Mouse (Mus musculus): ENCODE results near the gene Gabpb1.

The Gabpb1 gene

GRCm38 (mm10) chr2:126593831-126594610 is 82.1 kb downstream of the Gabpb1 start:
- DNase-seq (ENCODE audit: low spot score), result peak; percentile 78

DNA sequence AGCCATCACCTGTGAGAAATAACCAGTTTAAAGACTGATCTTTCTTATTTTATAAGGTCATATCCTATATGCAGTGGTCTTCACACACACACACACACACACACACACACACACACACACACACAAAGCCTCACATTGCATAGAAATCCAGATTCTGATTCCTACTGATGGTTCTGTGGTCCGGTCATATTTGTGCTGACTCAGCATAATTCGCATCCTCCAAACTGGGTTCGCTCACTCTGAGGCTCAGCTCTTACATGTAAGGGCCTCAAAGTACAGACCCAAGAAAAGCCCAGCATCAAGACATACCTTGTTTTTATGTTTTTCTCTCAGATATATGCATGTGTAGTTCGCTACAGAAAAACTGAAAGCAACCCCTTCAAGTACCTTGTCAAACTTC is 84.8 kb downstream of the Gabpb1 start:
- DNase-seq (ENCODE audit: low spot score), result no peak

DNA sequence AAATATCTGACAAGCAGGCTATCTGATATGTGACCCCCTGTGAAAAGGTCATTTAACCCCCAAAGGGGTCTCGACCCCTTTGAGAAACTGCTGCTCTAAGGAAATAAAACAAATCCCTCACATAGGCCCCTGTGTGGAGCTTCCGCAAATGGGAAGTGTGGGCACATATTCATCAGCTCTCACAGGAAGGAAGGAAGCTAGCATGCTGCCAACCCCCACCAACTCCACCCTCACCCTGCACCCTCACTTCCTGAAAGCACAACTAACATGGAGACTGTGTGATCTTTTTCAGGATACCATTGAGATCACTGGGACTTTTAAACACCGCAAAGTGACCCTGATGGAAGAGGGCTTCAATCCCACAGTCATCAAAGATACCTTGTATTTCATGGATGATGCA is 88.7 kb downstream of the Gabpb1 start:
- DNase-seq (ENCODE audit: low spot score), result no peak

DNA sequence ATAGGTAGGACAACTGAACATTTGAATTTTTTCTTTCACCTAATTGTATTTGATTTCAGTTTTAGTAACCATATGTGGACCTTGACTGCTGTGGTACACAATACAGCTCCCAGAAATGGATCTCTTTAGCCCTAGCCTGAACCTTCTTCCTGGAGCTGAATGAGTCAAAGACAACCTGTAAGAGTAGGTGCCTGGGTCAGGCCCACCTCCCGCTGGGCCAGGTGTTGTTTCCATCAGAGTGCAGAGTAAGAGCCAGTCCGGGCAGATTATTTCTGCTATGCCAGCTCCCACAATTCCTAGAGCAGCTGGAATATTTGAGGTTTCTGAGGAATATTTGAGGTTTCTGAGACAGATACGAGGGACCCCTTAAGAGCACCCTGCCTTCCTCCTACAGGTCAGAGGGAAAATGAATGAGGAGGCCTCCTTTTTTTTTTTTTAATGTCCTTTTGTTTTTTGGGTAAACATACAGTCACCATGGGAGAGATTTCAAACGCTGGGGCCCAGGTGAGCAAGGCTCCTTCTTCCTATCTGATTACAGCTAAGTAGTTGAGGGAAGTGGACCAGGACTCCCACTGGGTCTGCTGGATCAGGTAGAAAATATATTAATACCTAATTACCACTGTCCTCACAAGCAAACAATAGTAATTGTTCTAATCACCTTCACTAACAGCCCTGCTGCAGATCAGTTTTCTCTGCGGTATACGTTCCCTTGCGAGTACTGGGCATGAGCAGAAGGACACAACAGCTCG is 91.3 kb downstream of the Gabpb1 start:
- DNase-seq (ENCODE audit: low spot score), result no peak

DNA sequence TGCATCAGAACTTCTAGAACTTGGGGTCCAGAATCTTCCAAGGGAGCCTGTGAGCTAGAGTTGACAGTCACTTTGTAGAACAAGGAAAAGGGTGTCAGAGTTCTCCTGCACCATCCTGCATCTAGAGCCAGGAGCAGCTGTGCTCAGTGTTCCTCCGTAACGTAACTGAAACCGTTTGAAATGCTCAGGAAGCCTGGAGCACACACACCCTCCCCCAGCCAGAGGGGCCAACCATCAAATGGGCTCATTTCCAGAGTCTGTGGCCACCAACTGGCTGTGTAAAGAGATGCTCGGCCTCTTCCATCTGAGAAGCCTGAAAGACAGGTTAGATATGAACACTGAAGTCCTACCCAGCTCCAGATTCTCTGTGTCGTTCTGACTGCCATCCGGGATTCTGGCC is 92.2 kb downstream of the Gabpb1 start:
- DNase-seq (ENCODE audit: low spot score), result no peak

DNA sequence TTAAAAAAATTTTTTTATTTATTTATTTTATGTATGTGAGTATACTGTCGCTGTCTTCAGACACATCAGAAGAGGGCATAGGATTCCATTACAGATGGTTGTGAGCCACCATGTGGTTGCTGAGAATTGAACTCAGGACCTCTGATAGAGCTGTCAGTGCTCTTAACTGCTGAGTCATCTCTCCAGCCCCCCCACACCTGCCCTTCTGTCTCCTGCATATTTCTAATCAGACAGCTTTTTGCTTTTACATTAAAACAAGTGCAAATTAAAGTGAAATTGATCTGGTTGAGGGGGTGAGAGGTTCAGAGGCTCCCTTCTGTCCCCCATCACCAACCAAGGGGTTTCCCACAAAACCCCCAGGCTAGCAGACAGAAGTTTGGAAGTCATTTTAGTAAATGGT is 96.9 kb downstream of the Gabpb1 start:
- no peak for DNase-seq (ENCODE audit: low spot score)
